In genomic region chr6:117168321-117169011, GRCm38 (mm10) we compare ENCODE assay signal across 8 mouse cellular contexts. TPM values are rescaled to one million over a fixed set of nuclear protein-coding genes. Genes with fewer than 3 reads are reported as not detected.
DNase-seq lines count a peak whose midpoint lies in the region; ATAC-seq lines count a peak whose summit lies in the region.

Gene Cxcl12, plus strand, starts transcription at chr6:117168535.

- no peak for ATAC-seq in cerebellum, adult (ENCODE audit: insufficient number of reproducible peaks, low FRiP score, low TSS enrichment)
- ATAC-seq in hindbrain, embryonic 14.5 days (ENCODE audit: low FRiP score) = peak; percentile 27; the same call in 1 of the 2 replicates

- peaks cover 73% of the 10 kb centered on the region for H3K27me3 ChIP-seq in hindbrain, embryonic 14.5 days (ENCODE audit: control insufficient read depth, insufficient read depth, low read length)

- H3K4me2 ChIP-seq in hindbrain, embryonic 14.5 days (replicated peaks) = peak within 1 kb of the TSS; percentile 96

- peak; percentile 15 for DNase-seq in cerebellum, adult 8-10 months
- peak; percentile 59 to 74 for DNase-seq in cerebellum, postnatal 25 days
- DNase-seq in gastrocnemius, adult 8-10 months (ENCODE audit: low spot score in 2 of 2) = peak; percentile 55 to 65
- no peak for DNase-seq in hindbrain, embryonic 14.5 days (ENCODE audit: low spot score)
- DNase-seq in left cerebral cortex, postnatal 10 days (ENCODE audit: extremely low spot score in 1 of 2, low spot score in 2 of 2) = peak in 1 of 2 experiments; percentile 83
- DNase-seq in lung, postnatal 4 days = peak; percentile 63 to 71
- DNase-seq in skeletal muscle tissue, adult 2 months (ENCODE audit: low read depth, low spot score) = peak; percentile 36

- peak within 1 kb of the TSS; percentile 50 for H3K4me3 ChIP-seq in hindbrain, embryonic 14.5 days (replicated peaks; ENCODE audit: low read length)

- no peaks in the 10 kb centered on the region for H3K36me3 ChIP-seq in hindbrain, embryonic 14.5 days (replicated peaks; ENCODE audit: control insufficient read depth, insufficient read depth)

- peaks cover 22% of the 10 kb centered on the region for H3K4me1 ChIP-seq in hindbrain, embryonic 14.5 days (replicated peaks; ENCODE audit: control insufficient read depth, insufficient read depth, low read length)

- intact Hi-C loops in left cerebral cortex, postnatal 10 days (cut with DNase I) = loop anchor here (5.0 to 10.0 kb wide), 4 partner anchors 204 to 584 kb away; partner anchors contain the start of gene Depp1

- under 1% methylated on average over 61 of the region's 64 CpGs for WGBS in hindbrain, embryonic 14.5 days

- peak within 1 kb of the TSS; percentile 60 for H3K9ac ChIP-seq in hindbrain, embryonic 14.5 days

- 0 out of 2 replicates have a peak within 1 kb of the TSS, but pooled peaks have one; percentile 20 for H3K27ac ChIP-seq in hindbrain, embryonic 14.5 days

- no peaks in the 10 kb centered on the region for H3K9me3 ChIP-seq in hindbrain, embryonic 14.5 days (ENCODE audit: control insufficient read depth, low read length)

RNA-seq across cellular contexts. Expression of gene Cxcl12, which starts in this region (rescaled TPM):
- 10 to 100 TPM; 38.4 to 54.2 (median 40.8) TPM for total RNA-seq in gastrocnemius, adult 8-10 months (2022)
- 61.8 and 62.4 TPM in 2 replicates for polyA plus RNA-seq in hindbrain, embryonic 14.5 days (2014; fragmentation: Nextera tagmentation; extraction: Ambion mirVana)
- 10 to 100 TPM; 36.3 to 43.9 TPM for total RNA-seq in left cerebral cortex, postnatal 10 days (2021)
